12 mouse cellular contexts compared by ENCODE assay signal in genomic region chr2:165319503-165319902, GRCm38 (mm10). TPM values are rescaled to one million over a fixed set of nuclear protein-coding genes. Genes with fewer than 3 reads are reported as not detected.
DNase-seq lines count a peak whose midpoint lies in the region; ATAC-seq lines count a peak whose summit lies in the region.
"Had no signal": no experiment of that assay in that cellular context is flagged by ENCODE, and none has a peak within 500 bp of the region (broad histone marks: within the 10 kb centered on the region; RNA-seq: fewer than 3 reads in every experiment).

No protein-coding gene starts in this region.

- peak overlapping the region; percentile 80; the same call in 1 of the 2 replicates for H3K27ac ChIP-seq in heart, embryonic 16.5 days (ENCODE audit: low read length)
- H3K27ac ChIP-seq in lung, embryonic 16.5 days (ENCODE audit: low read length) = peak overlapping the region; percentile 38

- ATAC-seq in heart, embryonic 16.5 days (replicated peaks; ENCODE audit: extremely low read depth, insufficient read depth, low FRiP score) = no peak
- ATAC-seq in lung, embryonic 16.5 days (ENCODE audit: low read depth) = no peak
- ATAC-seq in granulocyte monocyte progenitor cell, adult 5-6 weeks (replicated peaks; ENCODE audit: poor library complexity, severe bottlenecking) = peak; percentile 28
- ATAC-seq in monocyte, adult 5-6 weeks (replicated peaks; ENCODE audit: insufficient number of reproducible peaks, low FRiP score, low TSS enrichment, poor library complexity, severe bottlenecking) = peak; percentile 37
- ATAC-seq: CD4-positive, CD25-positive, alpha-beta regulatory T cell, adult 4 months; midbrain, embryonic 16.5 days had no signal

- WGBS in heart, embryonic 16.5 days = 27% methylated on average over 4 of the region's 4 CpGs
- 24% methylated on average over 4 of the region's 4 CpGs for WGBS in lung, embryonic 16.5 days

- intact Hi-C loops in heart, postnatal 10 days (cut with DNase I) = no loop called here

- no peak overlapping the region for H3K4me2 ChIP-seq in heart, embryonic 16.5 days (ENCODE audit: low read depth, low read length)
- no peak overlapping the region for H3K4me2 ChIP-seq in lung, embryonic 16.5 days (ENCODE audit: low read depth, low read length)

- no peaks in the 10 kb centered on the region for H3K9me3 ChIP-seq in heart, embryonic 16.5 days (replicated peaks; ENCODE audit: control insufficient read depth, low read length)
- H3K9me3 ChIP-seq in lung, embryonic 16.5 days (ENCODE audit: control insufficient read depth, low read length) = no peaks in the 10 kb centered on the region

- peaks cover 12% of the 10 kb centered on the region for H3K36me3 ChIP-seq in heart, embryonic 16.5 days (ENCODE audit: control insufficient read depth, insufficient read depth)
- H3K36me3 ChIP-seq in lung, embryonic 16.5 days (ENCODE audit: control insufficient read depth, insufficient read depth, low read length) = peaks cover 15% of the 10 kb centered on the region; the same call in 1 of the 2 replicates

- no peak overlapping the region for H3K4me3 ChIP-seq in heart, embryonic 16.5 days (ENCODE audit: low read length)
- H3K4me3 ChIP-seq in lung, embryonic 16.5 days (ENCODE audit: low read length) = no peak overlapping the region

- no peak for DNase-seq in heart, postnatal 10 days
- DNase-seq in lung, postnatal 14 days = no peak
- no peak for DNase-seq in layer of hippocampus, postnatal 10 days (ENCODE audit: low spot score in 2 of 2)
- DNase-seq in layer of hippocampus, adult 9-10 months (ENCODE audit: low spot score) = no peak

- no peaks in the 10 kb centered on the region for H3K27me3 ChIP-seq in heart, embryonic 16.5 days (ENCODE audit: control insufficient read depth, insufficient read depth, low read length)
- H3K27me3 ChIP-seq in lung, embryonic 16.5 days (ENCODE audit: control insufficient read depth, insufficient read depth, low read depth, low read length) = no peaks in the 10 kb centered on the region

- peaks cover 57% of the 10 kb centered on the region for H3K4me1 ChIP-seq in heart, embryonic 16.5 days (ENCODE audit: control insufficient read depth, insufficient read depth, low read length)
- H3K4me1 ChIP-seq in lung, embryonic 16.5 days (replicated peaks; ENCODE audit: control insufficient read depth, insufficient read depth, low read length) = peaks cover 67% of the 10 kb centered on the region

- no peak overlapping the region for H3K9ac ChIP-seq in heart, embryonic 16.5 days (ENCODE audit: low read length)
- H3K9ac ChIP-seq in lung, embryonic 16.5 days (ENCODE audit: low read length) = no peak overlapping the region

RNA-seq across cellular contexts. Expression of gene Elmo2, which starts 6.8 kb away (rescaled TPM):
- 44.9 and 46.2 TPM in 2 replicates for polyA plus RNA-seq in heart, embryonic 16.5 days (2015; fragmentation: Nextera tagmentation; extraction: Ambion mirVana)
- 10 to 100 TPM; 26.0 to 26.5 TPM for total RNA-seq in heart, postnatal 10 days (2021)
- 76.6 and 82.8 TPM in 2 replicates for polyA plus RNA-seq in lung, embryonic 16.5 days (2015; fragmentation: Nextera tagmentation; extraction: Ambion mirVana)
- 53.2 and 57.9 TPM in 2 replicates for total RNA-seq in granulocyte monocyte progenitor cell, adult 5-6 weeks (2014; fragmentation: Nextera tagmentation)
- 28.5 and 38.8 TPM in 2 replicates for total RNA-seq in granulocyte monocyte progenitor cell, adult 5-6 weeks (2017)
- 120 to 175 TPM (median 140 TPM) in 3 replicates for total RNA-seq in monocyte, adult 5-6 weeks (2017)
- total RNA-seq in layer of hippocampus, postnatal 10 days (2021) = 100 to 1,000 TPM; 102 to 105 TPM

RNA-seq across cellular contexts. Expression of gene Slc35c2, which starts 31.8 kb away (rescaled TPM):
- polyA plus RNA-seq in heart, embryonic 16.5 days (2015; fragmentation: Nextera tagmentation; extraction: Ambion mirVana) = 40.4 and 43.9 TPM in 2 replicates
- total RNA-seq in heart, postnatal 10 days (2021) = 10 to 100 TPM; 18.5 to 19.8 TPM
- 47.9 and 48.0 TPM in 2 replicates for polyA plus RNA-seq in lung, embryonic 16.5 days (2015; fragmentation: Nextera tagmentation; extraction: Ambion mirVana)
- total RNA-seq in granulocyte monocyte progenitor cell, adult 5-6 weeks (2014; fragmentation: Nextera tagmentation) = 90.6 and 93.9 TPM in 2 replicates
- 79.6 and 89.9 TPM in 2 replicates for total RNA-seq in granulocyte monocyte progenitor cell, adult 5-6 weeks (2017)
- 40.2 to 52.6 TPM (median 47.2 TPM) in 3 replicates for total RNA-seq in monocyte, adult 5-6 weeks (2017)
- 10 to 100 TPM; 49.8 to 53.9 TPM for total RNA-seq in layer of hippocampus, postnatal 10 days (2021)

RNA-seq across cellular contexts. Expression of gene Zfp663, which starts 49.0 kb away (rescaled TPM):
- 0.29 and 0.34 TPM in 2 replicates for polyA plus RNA-seq in heart, embryonic 16.5 days (2015; fragmentation: Nextera tagmentation; extraction: Ambion mirVana)
- total RNA-seq in heart, postnatal 10 days (2021) = not detected
- 1.1 and 1.9 TPM in 2 replicates for polyA plus RNA-seq in lung, embryonic 16.5 days (2015; fragmentation: Nextera tagmentation; extraction: Ambion mirVana)
- total RNA-seq in granulocyte monocyte progenitor cell, adult 5-6 weeks (2014; fragmentation: Nextera tagmentation) = not detected in 2 replicates
- total RNA-seq in granulocyte monocyte progenitor cell, adult 5-6 weeks (2017) = not detected in 2 replicates
- not detected in 3 replicates for total RNA-seq in monocyte, adult 5-6 weeks (2017)
- total RNA-seq in layer of hippocampus, postnatal 10 days (2021) = under 1 TPM; 0.85 to 0.94 TPM
- total RNA-seq: heart, adult 8-10 months had no signal
- polyA plus RNA-seq: CD4-positive, CD25-positive, alpha-beta regulatory T cell, adult 4 months; small intestine, adult 2 months had no signal

Comparison
In these comparisons a context has a peak if more than half of its experiments do, and no peak if none do; other contexts are left out.
1. ATAC-seq: peak in granulocyte monocyte progenitor cell, adult 5-6 weeks (single experiment) and monocyte, adult 5-6 weeks (single experiment); none in heart, embryonic 16.5 days (single experiment) and lung, embryonic 16.5 days (single experiment).